Mouse (Mus musculus) ES-E14 (cell line): ENCODE measurements at regions not wholly inside any gene's neighbourhood (a gene's known extent, or its start where the extent isn't known, plus 50 kb on each side); places are given as distances from the start of the nearest gene placed in this dataset.

ENCODE experiments used
- CHD2 ChIP-seq: IDR thresholded peaks from 2 replicates; pipeline ENCODE4 v1.6.1; 2014; ENCODE audit warnings: mild to moderate bottlenecking, low read depth, low read length, inconsistent platforms
- HCFC1 ChIP-seq: IDR thresholded peaks from 2 replicates; pipeline ENCODE4 v1.6.1; 2012; ENCODE audit warnings: low read length, inconsistent platforms, borderline replicate concordance; ENCODE audit not compliant: insufficient read depth
- MAFK ChIP-seq: IDR thresholded peaks from 2 replicates; pipeline ENCODE4 v1.6.1; 2014; ENCODE audit warnings: mild to moderate bottlenecking, low read depth, low read length, inconsistent platforms; ENCODE audit not compliant: insufficient read depth
- ZC3H11A ChIP-seq: IDR thresholded peaks from 2 replicates; pipeline ENCODE4 v1.6.1; 2012; ENCODE audit warnings: low read depth, mild to moderate bottlenecking, inconsistent platforms, low read length, borderline replicate concordance
- ZNF384 ChIP-seq: IDR thresholded peaks from 2 replicates; pipeline ENCODE4 v1.6.1; 2012; ENCODE audit warnings: low read depth, low read length, inconsistent platforms

DNA sequence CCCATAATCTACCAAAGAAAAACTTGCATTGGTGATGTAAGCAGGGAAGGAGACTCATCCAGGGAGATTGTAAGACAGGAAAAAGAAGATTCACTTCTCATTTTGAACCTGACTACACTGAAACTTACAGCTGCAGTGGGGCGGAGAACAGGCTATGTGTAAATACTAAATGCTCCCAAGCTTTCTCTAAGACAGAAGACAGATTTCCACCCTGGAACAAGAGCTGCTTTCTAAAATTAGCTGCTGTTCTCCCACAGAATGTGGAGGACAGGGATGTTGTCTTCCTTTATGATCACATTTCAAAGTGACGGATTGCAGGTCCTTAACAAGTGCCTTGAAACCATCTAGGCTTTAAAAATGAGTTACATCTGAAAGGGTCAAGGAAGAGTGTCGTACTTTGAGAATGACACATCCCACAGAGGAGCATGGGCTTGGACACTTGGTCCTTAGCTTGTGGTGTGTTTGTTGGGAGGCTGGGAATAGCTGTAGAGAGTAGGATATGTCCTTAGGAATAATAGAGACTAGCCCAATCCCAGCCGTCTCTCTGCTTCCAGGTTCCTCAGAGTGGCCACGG, 609.4 kb downstream of the Kctd12 start:
- no peak for TF ChIP-seq MAFK
- no peak for TF ChIP-seq ZNF384
- TF ChIP-seq CHD2: no peak
- TF ChIP-seq ZC3H11A: no peak
- no peak for TF ChIP-seq HCFC1
